In genomic region chr19:23823533-23823932, GRCm38 (mm10) we compare ENCODE assay signal across 24 mouse cellular contexts.
A peak's percentile ranks its signal among the peaks of the same experiment; 100 is the strongest.
DNase-seq lines count a peak whose midpoint lies in the region; ATAC-seq lines count a peak whose summit lies in the region.
"Had no signal": no experiment of that assay in that cellular context is flagged by ENCODE, and none has a peak within 500 bp of the region (broad histone marks: within the 10 kb centered on the region; RNA-seq: fewer than 3 reads in every experiment).

No protein-coding gene starts in this region.

- no peak overlapping the region for H3K27ac ChIP-seq in midbrain, embryonic 13.5 days
- H3K27ac ChIP-seq: heart, embryonic 15.5 days; hindbrain, embryonic 10.5 days; hindbrain, embryonic 13.5 days; intestine, embryonic 15.5 days had no signal

- ATAC-seq in midbrain, embryonic 13.5 days, result no peak
- ATAC-seq: forebrain, embryonic 14.5 days; forebrain, postnatal 0 days; hindbrain, embryonic 16.5 days; intestine, embryonic 15.5 days; Patski had no signal

- H3K4me2 ChIP-seq in midbrain, embryonic 13.5 days (replicated peaks), result no peak overlapping the region
- H3K4me2 ChIP-seq: heart, embryonic 12.5 days; heart, embryonic 15.5 days; hindbrain, embryonic 13.5 days; intestine, embryonic 15.5 days had no signal

- no peak overlapping the region for H3K4me3 ChIP-seq in midbrain, embryonic 13.5 days (replicated peaks)
- H3K4me3 ChIP-seq: heart, embryonic 12.5 days; heart, embryonic 15.5 days; hindbrain, embryonic 10.5 days; hindbrain, embryonic 13.5 days; intestine, embryonic 15.5 days had no signal

- WGBS in midbrain, embryonic 13.5 days, result 92% methylated on average over 4 of the region's 4 CpGs

- no peak overlapping the region for H3K9ac ChIP-seq in midbrain, embryonic 13.5 days (replicated peaks)
- H3K9ac ChIP-seq: forebrain, postnatal 0 days; heart, embryonic 12.5 days; heart, embryonic 15.5 days; hindbrain, embryonic 13.5 days; intestine, embryonic 15.5 days had no signal

- no peaks in the 10 kb centered on the region for H3K36me3 ChIP-seq in midbrain, embryonic 13.5 days
- H3K36me3 ChIP-seq: heart, embryonic 12.5 days; heart, embryonic 15.5 days; hindbrain, embryonic 10.5 days; intestine, embryonic 15.5 days had no signal

- DNase-seq in gastrocnemius, adult 18-20 months (ENCODE audit: low spot score), result peak; percentile 15
- no peak for DNase-seq in gastrocnemius, postnatal 25 days
- peak; percentile 26 for DNase-seq in lung, postnatal 36 days
- DNase-seq in lung, postnatal 25 days (ENCODE audit: low spot score), result no peak
- DNase-seq in adipocyte (ENCODE audit: low spot score), result peak; percentile 55
- DNase-seq in urinary bladder, adult 18-20 months (ENCODE audit: low spot score in 2 of 2), result no peak
- DNase-seq: adrenal gland, adult 8-10 months; cerebellum, adult 11-12 months; cerebellum, adult 9-10 months; cerebellum, postnatal 14 days; forebrain, postnatal 0 days; gastrocnemius, postnatal 36 days; heart, postnatal 10 days; heart, postnatal 36 days; kidney, adult 11 months had no signal

- H3K4me1 ChIP-seq in midbrain, embryonic 13.5 days (replicated peaks), result no peaks in the 10 kb centered on the region
- H3K4me1 ChIP-seq: heart, embryonic 12.5 days; heart, embryonic 15.5 days; intestine, embryonic 15.5 days had no signal

- no peaks in the 10 kb centered on the region for H3K9me3 ChIP-seq in midbrain, embryonic 13.5 days
- H3K9me3 ChIP-seq: heart, embryonic 15.5 days; hindbrain, embryonic 10.5 days; hindbrain, embryonic 13.5 days; intestine, embryonic 15.5 days had no signal

- H3K27me3 ChIP-seq in midbrain, embryonic 13.5 days, result no peaks in the 10 kb centered on the region
- H3K27me3 ChIP-seq: heart, embryonic 12.5 days; heart, embryonic 15.5 days; hindbrain, embryonic 13.5 days; intestine, embryonic 15.5 days had no signal

Comparison
In these comparisons a context has a peak if more than half of its experiments do, and no peak if none do; other contexts are left out.
1. DNase-seq: peak in gastrocnemius, adult 18-20 months (single experiment), lung, postnatal 36 days (single experiment) and adipocyte (single experiment); none in gastrocnemius, postnatal 25 days (single experiment), lung, postnatal 25 days (single experiment) and urinary bladder, adult 18-20 months (0 of 2).